Mouse (Mus musculus) midbrain, embryonic 11.5 days (tissue): ENCODE data around the gene Tnrc6b. TPM values are rescaled to one million over a fixed set of nuclear protein-coding genes. Genes with fewer than 3 reads are reported as not detected.
"Not testable (repeated sequence)": the region's sequence is repeated elsewhere in the genome, so short reads cannot be mapped to it uniquely, and the experiment has no call there.

Experiments
- ATAC-seq: fragments of 200-750 bp; cut with Nextera tagmentation; 2 replicates; pipeline ENCODE4 v1.8.0; 2017; ENCODE audit warnings: moderate TSS enrichment, moderate library complexity; ENCODE audit not compliant: low FRiP score
- DNase-seq: peaks from one replicate; pipeline ENCODE4 v3.0.0; 2015; ENCODE audit warnings: low spot score; ENCODE audit errors: missing footprints
- H3K27ac ChIP-seq: fragments of 300-500 bp; sonication (generic); 2 replicates; pipeline ENCODE4 v1.5.1; 2014; ENCODE audit warnings: low read depth, low read length
- H3K27me3 ChIP-seq: fragments of 300-500 bp; sonication (generic); 2 replicates; pipeline ENCODE4 v1.6.1; 2014; ENCODE audit warnings: mild to moderate bottlenecking, low read length, moderate library complexity, mixed read lengths; ENCODE audit not compliant: control insufficient read depth, insufficient read depth
- H3K36me3 ChIP-seq: fragments of 300-500 bp; sonication (generic); 2 replicates; pipeline ENCODE4 v1.6.1; 2014; ENCODE audit warnings: mild to moderate bottlenecking, low read length, moderate library complexity, mixed read lengths; ENCODE audit not compliant: control insufficient read depth, insufficient read depth
- H3K4me1 ChIP-seq: fragments of 300-500 bp; sonication (generic); 2 replicates; pipeline ENCODE4 v1.6.1; 2014; ENCODE audit warnings: low read length; ENCODE audit not compliant: control insufficient read depth, insufficient read depth
- H3K4me2 ChIP-seq: fragments of 300-500 bp; sonication (generic); 2 replicates; pipeline ENCODE4 v1.6.1; 2014; ENCODE audit warnings: mild to moderate bottlenecking, moderate library complexity
- H3K4me3 ChIP-seq: fragments of 300-500 bp; sonication (generic); 2 replicates; pipeline ENCODE4 v1.5.1; 2014; ENCODE audit warnings: low read depth, low read length
- H3K9ac ChIP-seq: fragments of 300-500 bp; sonication (generic); 2 replicates; pipeline ENCODE4 v1.6.1; 2014; ENCODE audit warnings: low read length
- H3K9me3 ChIP-seq: fragments of 300-500 bp; sonication (generic); 2 replicates; pipeline ENCODE4 v1.6.1; 2016; ENCODE audit warnings: low read length; ENCODE audit not compliant: control insufficient read depth
- WGBS: fragments of 180-500 bp; shearing (Covaris S2); extraction: QIAGEN DNeasy Blood & Tissue Kit; methylation state at CpG from one replicate; pipeline ENCODE4 v1.1.7; 2014; 5-methylcytosine and 5-hydroxymethylcytosine counted together
- polyA plus RNA-seq: library from polyadenylated mRNA; unstranded; fragments of >200 nt; fragmentation: Nextera tagmentation; extraction: Ambion mirVana; gene quantifications from 2 replicates; pipeline ENCODE4 v1.2.1, GENCODE M21; 2014

Tnrc6b gene
- polyA plus RNA-seq, 1 experiment from 2014 or later = 17.0 TPM

DNA sequence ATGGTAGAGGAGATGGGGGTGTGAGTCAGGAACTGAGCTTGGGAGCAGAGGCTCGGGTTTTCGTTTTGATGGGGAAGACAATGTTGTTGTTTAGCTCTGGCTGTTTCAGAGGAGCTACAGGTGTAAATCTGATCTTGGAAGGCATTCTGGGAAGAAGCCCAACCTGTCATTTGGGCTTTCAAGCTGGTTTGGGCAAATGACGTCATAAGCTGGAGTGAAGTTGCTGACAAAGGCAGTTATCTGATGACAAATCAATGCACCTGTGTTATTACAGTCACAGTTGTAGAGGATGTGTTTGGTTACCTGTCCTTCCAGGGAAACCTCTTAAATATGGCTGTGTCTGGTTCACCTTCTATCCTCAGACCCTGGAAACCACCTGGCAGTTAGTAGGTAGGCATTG is 125.1 kb downstream of the Tnrc6b start:
- no peak for ATAC-seq
- Histone ChIP-seq H3K27ac (no peak overlapping the region), H3K9me3 (no peaks in the 10 kb centered on the region), H3K4me3 (no peak overlapping the region), H3K4me2 (no peak overlapping the region), H3K36me3 (no peaks in the 10 kb centered on the region), H3K4me1 (no peaks in the 10 kb centered on the region), H3K27me3 (no peaks in the 10 kb centered on the region), H3K9ac (no peak overlapping the region)
- no peak for DNase-seq
- WGBS = 85% methylated on average over 3 of the region's 3 CpGs

DNA sequence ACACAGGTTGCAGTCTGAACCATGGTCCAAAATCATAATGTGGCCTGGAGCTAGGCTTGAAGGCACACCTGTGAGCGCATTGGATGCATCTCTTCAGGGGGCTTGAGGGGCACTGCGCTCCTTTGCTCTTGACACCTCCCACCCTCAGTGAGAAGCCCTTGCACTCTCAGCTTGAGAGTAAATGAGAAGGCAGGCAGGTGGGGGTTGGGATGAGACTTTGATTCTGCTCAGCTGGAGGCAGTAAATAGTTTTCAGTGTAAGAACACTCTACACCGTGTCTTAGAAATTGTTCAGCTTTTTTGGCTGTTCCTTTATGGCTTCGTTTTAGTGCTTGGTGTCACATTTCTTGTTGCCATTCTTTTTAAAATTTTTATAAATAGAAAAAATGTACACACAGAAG is 127.7 kb downstream of the Tnrc6b start:
- no peaks in the 10 kb centered on the region for H3K9me3 ChIP-seq
- H3K36me3 ChIP-seq = no peaks in the 10 kb centered on the region
- ATAC-seq = no peak
- no peaks in the 10 kb centered on the region for H3K27me3 ChIP-seq
- DNase-seq = no peak
- H3K4me3 ChIP-seq = no peak overlapping the region
- no peaks in the 10 kb centered on the region for H3K4me1 ChIP-seq
- H3K4me2 ChIP-seq = no peak overlapping the region
- H3K9ac ChIP-seq = no peak overlapping the region
- WGBS = 54% methylated on average over 4 of the region's 4 CpGs
- H3K27ac ChIP-seq = no peak overlapping the region

DNA sequence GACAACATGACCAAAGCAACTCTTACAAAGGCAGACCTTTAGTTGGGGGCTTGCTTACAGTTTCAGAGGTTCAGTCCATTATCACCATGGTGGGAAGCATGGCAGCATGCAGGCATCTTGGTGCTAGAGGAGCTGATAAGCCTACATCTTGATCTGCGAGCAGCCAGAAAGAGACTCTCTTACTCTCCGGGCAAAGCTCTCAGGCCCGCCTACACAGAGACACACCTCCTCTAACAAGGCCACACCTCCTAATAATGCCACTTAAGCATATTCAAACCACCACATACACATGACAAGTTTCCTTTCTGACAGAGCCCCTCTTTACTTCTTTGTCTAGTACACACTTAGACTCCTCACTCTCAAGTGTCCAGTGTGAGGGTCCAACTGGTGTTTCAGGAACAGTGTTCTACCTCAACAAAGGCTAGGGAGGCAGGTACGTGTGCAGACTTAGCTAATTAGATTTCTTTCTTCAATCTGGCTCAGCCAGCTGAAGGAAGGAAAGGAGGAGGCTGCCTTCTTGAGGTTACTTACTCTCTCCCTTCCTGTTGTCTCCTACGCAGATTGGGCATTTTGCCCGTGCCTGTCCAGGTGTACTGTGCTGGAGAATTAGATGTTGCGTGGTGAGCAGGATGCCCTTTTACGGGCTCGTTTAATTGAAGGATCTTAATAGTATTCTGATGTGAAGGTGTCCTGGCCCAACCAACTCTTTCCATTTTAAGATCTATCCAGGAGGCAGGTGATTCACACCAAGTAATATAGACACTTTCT is 128.7 kb downstream of the Tnrc6b start:
- no peaks in the 10 kb centered on the region for H3K4me1 ChIP-seq
- H3K36me3 ChIP-seq = no peaks in the 10 kb centered on the region
- H3K27me3 ChIP-seq = no peaks in the 10 kb centered on the region
- WGBS = 76% methylated on average over 9 of the region's 9 CpGs
- no peak overlapping the region for H3K4me3 ChIP-seq
- H3K4me2 ChIP-seq = no peak overlapping the region
- ATAC-seq (no peak), DNase-seq (no peak)
- no peaks in the 10 kb centered on the region for H3K9me3 ChIP-seq
- no peak overlapping the region for H3K27ac ChIP-seq
- H3K9ac ChIP-seq = no peak overlapping the region

DNA sequence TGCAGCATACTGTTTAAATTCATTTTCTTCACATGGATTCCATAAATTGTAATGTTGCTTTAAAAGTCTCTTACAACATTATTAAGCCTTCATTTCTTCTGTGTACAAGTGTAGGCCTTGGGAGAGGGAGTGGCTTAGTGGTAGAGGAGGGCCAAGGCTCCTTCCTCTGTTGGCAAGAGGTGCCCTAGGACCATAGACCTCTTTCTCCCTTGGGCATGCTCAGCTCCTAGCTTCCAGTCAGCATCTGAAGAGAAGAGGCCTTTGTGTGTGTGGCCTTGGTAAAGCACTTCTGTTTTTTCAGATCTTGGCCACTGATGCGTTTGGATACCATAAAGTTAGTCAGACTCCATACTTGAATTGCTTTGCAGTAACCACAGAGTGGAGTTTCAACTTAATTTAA is 133.1 kb downstream of the Tnrc6b start:
- Histone ChIP-seq H3K9me3 (no peaks in the 10 kb centered on the region), H3K4me3 (no peak overlapping the region), H3K4me2 (no peak overlapping the region), H3K4me1 (0 out of 2 replicates have a peak, but pooled peaks cover under 1% of the 10 kb centered on the region), H3K27me3 (no peaks in the 10 kb centered on the region), H3K9ac (no peak overlapping the region), H3K36me3 (no peaks in the 10 kb centered on the region), H3K27ac (no peak overlapping the region)
- ATAC-seq (no peak), DNase-seq (no peak)
- WGBS = 95% methylated on average over 1 of the region's 1 CpGs

DNA sequence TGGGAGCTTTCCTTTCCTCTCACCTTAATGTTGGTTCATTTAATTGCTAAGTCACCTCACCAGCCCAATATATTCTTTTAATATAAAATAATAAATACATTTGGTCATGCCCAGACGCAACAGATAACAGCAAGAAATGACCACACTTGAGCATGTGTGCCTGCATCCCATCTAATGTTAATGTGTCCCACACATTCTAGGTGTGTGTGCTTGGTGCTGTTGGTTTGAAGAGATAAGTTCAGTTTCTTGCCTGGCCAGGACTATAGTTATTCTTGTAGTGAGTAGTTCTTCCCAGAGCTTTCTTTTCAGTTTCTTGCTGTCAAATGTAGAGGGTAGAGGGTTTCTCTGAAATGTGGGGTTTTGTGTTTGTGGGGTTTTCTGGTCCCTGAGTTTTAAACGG is 133.8 kb downstream of the Tnrc6b start:
- WGBS = 94% methylated on average over 2 of the region's 2 CpGs
- no peak for DNase-seq
- ATAC-seq = no peak
- Histone ChIP-seq H3K4me2 (no peak overlapping the region), H3K4me3 (no peak overlapping the region), H3K9ac (no peak overlapping the region), H3K27ac (no peak overlapping the region), H3K36me3 (no peaks in the 10 kb centered on the region), H3K9me3 (no peaks in the 10 kb centered on the region), H3K27me3 (no peaks in the 10 kb centered on the region), H3K4me1 (peaks cover 7% of the 10 kb centered on the region; the same call in 1 of the 2 replicates)

DNA sequence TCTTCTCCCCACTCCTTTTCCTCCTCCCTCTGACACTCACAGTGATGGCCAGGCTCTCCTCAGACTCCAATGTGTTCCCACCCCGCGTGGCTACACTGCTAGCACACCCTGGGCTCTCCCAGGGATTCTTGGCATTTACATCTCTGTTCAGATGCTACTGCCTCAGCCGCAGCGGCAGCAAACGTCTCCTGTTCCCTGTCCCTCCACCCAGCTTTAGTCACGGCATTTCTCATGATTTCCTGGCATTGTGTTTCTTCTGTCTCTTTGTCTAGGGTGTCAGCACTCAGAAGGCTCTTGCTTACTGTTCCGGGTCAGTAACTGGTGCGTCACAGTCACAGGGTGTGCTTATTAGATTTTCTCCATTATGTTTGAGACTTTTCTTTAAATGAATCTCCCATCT is 138.9 kb downstream of the Tnrc6b start:
- no peak overlapping the region for H3K9ac ChIP-seq
- no peak for ATAC-seq
- H3K27ac ChIP-seq = no peak overlapping the region; the same call in 1 of the 2 replicates
- 28% methylated on average over 8 of the region's 8 CpGs for WGBS
- no peaks in the 10 kb centered on the region for H3K9me3 ChIP-seq
- no peak overlapping the region for H3K4me3 ChIP-seq
- H3K36me3 ChIP-seq = no peaks in the 10 kb centered on the region
- H3K27me3 ChIP-seq = no peaks in the 10 kb centered on the region
- DNase-seq = no peak
- H3K4me2 ChIP-seq = no peak overlapping the region
- peaks cover 9% of the 10 kb centered on the region; the same call in 1 of the 2 replicates for H3K4me1 ChIP-seq

DNA sequence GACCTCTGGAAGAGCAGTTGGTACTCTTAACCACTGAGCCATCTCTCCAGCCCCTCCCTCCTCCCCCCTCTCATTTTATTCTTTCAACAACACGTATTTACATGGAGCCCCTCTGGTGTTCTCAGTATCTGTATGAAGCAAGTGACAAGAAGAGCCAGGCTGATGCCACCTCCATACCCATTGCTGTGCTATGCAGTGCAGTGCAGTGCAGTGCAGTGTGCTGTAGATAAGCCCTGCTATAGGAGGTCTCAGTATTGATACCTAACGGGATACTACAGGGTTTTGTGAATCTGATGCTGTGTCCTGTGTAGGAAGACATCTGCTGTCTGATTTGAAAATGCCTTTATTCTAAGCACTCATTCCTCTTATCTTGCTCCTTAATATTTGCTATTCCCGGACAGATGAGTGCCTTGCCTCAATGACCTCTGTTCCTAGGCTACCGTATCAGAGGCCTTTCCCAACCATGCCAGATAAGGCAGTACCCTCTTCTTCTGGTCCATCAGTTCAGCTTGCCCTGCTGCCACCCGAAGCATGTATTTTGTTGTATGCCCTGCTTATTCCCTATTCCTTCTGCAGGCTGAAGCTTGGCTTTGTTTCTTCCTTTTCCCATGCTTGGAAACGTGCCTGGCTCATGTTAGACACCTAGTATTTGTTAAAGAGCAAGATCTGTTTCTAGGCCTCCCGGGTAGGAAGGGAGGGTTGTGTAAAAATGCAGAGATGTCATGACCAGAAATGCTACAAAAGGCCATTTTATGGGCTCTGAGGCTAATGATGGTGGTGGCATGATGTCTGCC is 139.8 kb downstream of the Tnrc6b start:
- no peak for DNase-seq
- H3K4me1 ChIP-seq = peaks cover 9% of the 10 kb centered on the region; the same call in 1 of the 2 replicates
- no peaks in the 10 kb centered on the region for H3K36me3 ChIP-seq
- WGBS = 91% methylated on average over 7 of the region's 7 CpGs
- H3K9me3 ChIP-seq = no peaks in the 10 kb centered on the region
- no peak overlapping the region for H3K4me3 ChIP-seq
- ATAC-seq = no peak
- no peak overlapping the region for H3K9ac ChIP-seq
- H3K27me3 ChIP-seq = no peaks in the 10 kb centered on the region
- no peak overlapping the region for H3K27ac ChIP-seq
- H3K4me2 ChIP-seq = no peak overlapping the region

DNA sequence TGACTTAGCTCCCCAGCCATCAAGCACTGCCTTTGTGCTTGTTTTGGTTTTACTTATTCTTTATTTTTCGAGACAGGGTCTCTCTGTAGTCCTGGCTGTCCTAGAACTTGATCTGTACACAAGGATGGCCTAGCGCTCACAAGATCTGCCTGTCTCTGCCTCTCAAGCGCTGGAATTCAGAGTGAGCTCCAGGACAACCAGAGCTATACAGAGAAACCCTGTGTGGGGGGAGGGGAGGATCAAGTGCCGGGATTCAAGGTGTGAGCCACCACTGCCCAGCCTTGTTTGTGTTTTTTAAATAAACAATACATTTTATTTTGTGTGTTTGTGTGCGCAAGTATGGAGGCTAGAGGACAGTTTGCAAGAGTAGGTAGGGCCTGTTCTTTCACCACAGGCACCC is 141.0 kb downstream of the Tnrc6b start:
- H3K4me1 ChIP-seq = peaks cover 9% of the 10 kb centered on the region; the same call in 1 of the 2 replicates
- no peak for ATAC-seq
- WGBS = 98% methylated on average over 5 of the region's 5 CpGs
- DNase-seq = peak; percentile 85
- H3K27me3 ChIP-seq = no peaks in the 10 kb centered on the region
- no peaks in the 10 kb centered on the region for H3K36me3 ChIP-seq
- no peak overlapping the region for H3K4me2 ChIP-seq
- H3K27ac ChIP-seq = no peak overlapping the region
- no peak overlapping the region for H3K4me3 ChIP-seq
- H3K9me3 ChIP-seq = no peaks in the 10 kb centered on the region
- H3K9ac ChIP-seq = no peak overlapping the region

DNA sequence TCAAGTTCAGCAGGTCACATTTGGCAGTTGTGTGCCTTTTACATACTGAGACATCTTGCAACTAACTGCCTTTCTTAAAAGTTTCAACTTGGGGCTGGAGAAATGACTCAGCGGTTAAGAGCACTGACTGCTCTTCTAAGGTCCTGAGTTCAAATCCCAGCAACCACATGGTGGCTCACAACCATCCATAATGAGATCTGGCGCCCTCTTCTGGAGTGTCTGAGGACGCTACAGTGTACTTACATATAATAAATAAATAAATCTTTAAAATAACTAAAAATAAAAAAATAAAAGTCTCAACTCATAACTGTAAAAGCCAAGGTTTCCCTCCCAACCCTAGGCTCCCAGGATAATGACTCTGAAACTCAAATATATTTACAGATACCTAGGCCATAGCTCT is 141.4 kb downstream of the Tnrc6b start:
- H3K4me1 ChIP-seq, H3K9ac ChIP-seq, H3K4me3 ChIP-seq, H3K27ac ChIP-seq, H3K27me3 ChIP-seq, H3K9me3 ChIP-seq, ATAC-seq, H3K36me3 ChIP-seq, H3K4me2 ChIP-seq: not testable (repeated sequence)
- peak; percentile 47 for DNase-seq
- 82% methylated on average over 3 of the region's 3 CpGs for WGBS
